Mouse (Mus musculus): ENCODE measurements around the gene Slit3. TPM values are rescaled to one million over a fixed set of nuclear protein-coding genes. Genes with fewer than 3 reads are reported as not detected.

Slit3 gene
- total and polyA plus RNA-seq, 3 experiments = 0.55 to 4.8 (median 2.8) TPM

DNA sequence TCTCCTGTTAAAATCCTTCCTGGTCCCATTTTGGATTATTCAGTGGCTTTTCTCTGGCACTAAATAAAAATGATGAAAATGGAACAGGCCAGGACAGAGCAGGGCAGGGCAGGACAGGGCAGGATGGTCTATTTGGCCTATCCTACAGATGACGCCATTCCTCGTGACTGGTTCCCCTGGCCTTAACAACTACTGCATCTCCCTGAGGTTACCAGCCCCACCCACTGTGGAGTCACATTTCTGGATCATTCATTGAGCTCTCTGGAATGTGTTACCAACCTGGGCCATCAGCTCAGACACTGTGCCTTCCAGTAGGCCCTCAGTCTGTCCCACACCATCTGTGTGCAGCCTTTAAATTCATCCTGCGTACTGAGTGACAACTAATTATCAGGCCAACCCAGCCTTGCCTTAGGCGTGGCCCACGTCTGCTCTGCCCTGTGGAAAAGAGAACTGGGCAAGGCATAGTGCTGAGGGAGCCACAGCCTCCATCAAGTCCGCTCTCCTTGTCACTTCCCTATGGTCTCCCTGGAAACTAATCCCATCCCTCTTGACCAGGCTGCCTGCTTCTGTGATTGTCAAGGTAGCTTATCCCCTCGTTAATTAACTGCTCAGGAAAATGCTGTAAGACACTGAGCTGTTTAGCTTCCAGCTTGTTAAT, 196.9 kb downstream of the Slit3 start:
- no peaks in the 10 kb centered on the region for H3K79me2 ChIP-seq (replicated peaks; ENCODE audit: control insufficient read depth, extremely low read depth, insufficient read depth, poor library complexity, severe bottlenecking)
- no peak for TF ChIP-seq CHD2 (IDR thresholded peaks at IDR 0.05; ENCODE audit: low read length)
- TF ChIP-seq ZC3H11A (IDR thresholded peaks at IDR 0.05; ENCODE audit: low read depth, low read length) = no peak
- no peak for TF ChIP-seq POLR2AphosphoS2 (IDR thresholded peaks at IDR 0.05; ENCODE audit: low read depth, low read length)
- TF ChIP-seq MAFK (IDR thresholded peaks at IDR 0.05; ENCODE audit: insufficient replicate concordance, low read length) = no peak
- no peak for TF ChIP-seq SMC3 (IDR thresholded peaks at IDR 0.05; ENCODE audit: low read depth, low read length)
- TF ChIP-seq RAD21 (IDR thresholded peaks at IDR 0.05; ENCODE audit: low read depth, low read length) = no peak
- no peak for TF ChIP-seq CTCF (conservative IDR thresholded peaks at IDR 0.05 in 1 of 2, IDR thresholded peaks at IDR 0.05 in 1 of 2; ENCODE audit: low read depth in 2 of 2, low read length in 2 of 2)
- no peak for TF ChIP-seq USF1 (IDR thresholded peaks at IDR 0.05; ENCODE audit: low read depth, low read length)
- TF ChIP-seq MYC (IDR thresholded peaks at IDR 0.05; ENCODE audit: low read depth, low read length) = no peak
- no peak for TF ChIP-seq JUN (IDR thresholded peaks at IDR 0.05; ENCODE audit: insufficient read depth, low read depth, low read length)
- no peaks in the 10 kb centered on the region for H3K27me3 ChIP-seq (replicated peaks)
- no peaks in the 10 kb centered on the region for H3K36me3 ChIP-seq (replicated peaks in 1 of 2; ENCODE audit: control insufficient read depth in 1 of 2, insufficient read depth in 1 of 2, low read length in 1 of 2)
- no peak for DNase-seq (ENCODE audit: extremely low read depth)
- in situ Hi-C loops (cut with MboI; ENCODE audit: low pct_ligation_motif_present, low pct_unique_long_range_greater_than_20kb, low sequenced_read_pairs) = no loop called here
- dilution Hi-C loops (cut with MboI; ENCODE audit: extremely low pct_ligation_motif_present, extremely low pct_unique_long_range_greater_than_20kb, low sequenced_read_pairs) = no loop called here
- no peak overlapping the region for H3K4me3 ChIP-seq (replicated peaks in 1 of 3; ENCODE audit: low read depth in 2 of 3, low read length in 2 of 3, poor library complexity in 1 of 3)
- H3K4me2 ChIP-seq (ENCODE audit: insufficient read depth, low read depth, poor library complexity, severe bottlenecking) = no peak overlapping the region
- H3K27ac ChIP-seq (ENCODE audit: insufficient read depth, low read depth) = no peak overlapping the region
- no peaks in the 10 kb centered on the region for H3K4me1 ChIP-seq (ENCODE audit: control insufficient read depth in 1 of 2, insufficient read depth in 2 of 2)
- H3K9ac ChIP-seq (ENCODE audit: insufficient read depth, low read depth) = no peak overlapping the region
- H3K9me3 ChIP-seq (replicated peaks; ENCODE audit: low read length) = no peaks in the 10 kb centered on the region

GRCm38 (mm10) chr11:35318433-35319020, 197.5 kb downstream of the Slit3 start:
- Histone ChIP-seq H3K9me3 (replicated peaks; ENCODE audit: low read length) (no peaks in the 10 kb centered on the region), H3K4me3 (replicated peaks in 1 of 3; ENCODE audit: low read depth in 2 of 3, low read length in 2 of 3, poor library complexity in 1 of 3) (no peak overlapping the region), H3K9ac (ENCODE audit: insufficient read depth, low read depth) (no peak overlapping the region), H3K27ac (ENCODE audit: insufficient read depth, low read depth) (no peak overlapping the region), H3K4me2 (ENCODE audit: insufficient read depth, low read depth, poor library complexity, severe bottlenecking) (no peak overlapping the region), H3K36me3 (replicated peaks in 1 of 2; ENCODE audit: control insufficient read depth in 1 of 2, insufficient read depth in 1 of 2, low read length in 1 of 2) (no peaks in the 10 kb centered on the region), H3K4me1 (ENCODE audit: control insufficient read depth in 1 of 2, insufficient read depth in 2 of 2) (no peaks in the 10 kb centered on the region), H3K79me2 (replicated peaks; ENCODE audit: control insufficient read depth, extremely low read depth, insufficient read depth, poor library complexity, severe bottlenecking) (no peaks in the 10 kb centered on the region), H3K27me3 (replicated peaks) (no peaks in the 10 kb centered on the region)
- in situ Hi-C loops (cut with MboI; ENCODE audit: low pct_ligation_motif_present, low pct_unique_long_range_greater_than_20kb, low sequenced_read_pairs) (no loop called here), dilution Hi-C loops (cut with MboI; ENCODE audit: extremely low pct_ligation_motif_present, extremely low pct_unique_long_range_greater_than_20kb, low sequenced_read_pairs) (no loop called here)
- TF ChIP-seq MAX (IDR thresholded peaks at IDR 0.05; ENCODE audit: low read length) (no peak), ZNF384 (IDR thresholded peaks at IDR 0.05; ENCODE audit: low read depth, low read length) (no peak), SMC3 (IDR thresholded peaks at IDR 0.05; ENCODE audit: low read depth, low read length) (no peak), CTCF (conservative IDR thresholded peaks at IDR 0.05 in 1 of 2, IDR thresholded peaks at IDR 0.05 in 1 of 2; ENCODE audit: low read depth in 2 of 2, low read length in 2 of 2) (no peak), MEF2A (IDR thresholded peaks at IDR 0.05; ENCODE audit: borderline replicate concordance, low read depth, low read length) (no peak), GABPA (IDR thresholded peaks at IDR 0.05; ENCODE audit: insufficient replicate concordance, low read depth, low read length) (no peak), TBP (conservative IDR thresholded peaks at IDR 0.05; ENCODE audit: low read depth, low read length) (no peak), EP300 (IDR thresholded peaks at IDR 0.05; ENCODE audit: low read length) (no peak), CHD1 (IDR thresholded peaks at IDR 0.05; ENCODE audit: low read depth, low read length) (no peak), RCOR1 (conservative IDR thresholded peaks at IDR 0.05; ENCODE audit: low read depth, low read length) (no peak), HCFC1 (IDR thresholded peaks at IDR 0.05; ENCODE audit: low read depth, low read length) (no peak), JUND (conservative IDR thresholded peaks at IDR 0.05; ENCODE audit: low read depth, low read length) (no peak), E2F4 (IDR thresholded peaks at IDR 0.05; ENCODE audit: insufficient replicate concordance, low read depth, low read length) (no peak), ZC3H11A (IDR thresholded peaks at IDR 0.05; ENCODE audit: low read depth, low read length) (no peak), MXI1 (IDR thresholded peaks at IDR 0.05; ENCODE audit: low read depth, low read length) (no peak), TCF12 (IDR thresholded peaks at IDR 0.05; ENCODE audit: low read depth, low read length) (no peak), ETS1 (conservative IDR thresholded peaks at IDR 0.05; ENCODE audit: low read depth, low read length) (no peak), NELFE (IDR thresholded peaks at IDR 0.05; ENCODE audit: low read depth, low read length) (no peak)
- DNase-seq (ENCODE audit: extremely low read depth) = no peak
